Mouse (Mus musculus): ENCODE measurements around the gene Mpp2. TPM values are rescaled to one million over a fixed set of nuclear protein-coding genes. Genes with fewer than 3 reads are reported as not detected.

Mpp2 gene
- polyA plus RNA-seq, 1 experiment from 2014 or later, result 7.0 TPM

DNA sequence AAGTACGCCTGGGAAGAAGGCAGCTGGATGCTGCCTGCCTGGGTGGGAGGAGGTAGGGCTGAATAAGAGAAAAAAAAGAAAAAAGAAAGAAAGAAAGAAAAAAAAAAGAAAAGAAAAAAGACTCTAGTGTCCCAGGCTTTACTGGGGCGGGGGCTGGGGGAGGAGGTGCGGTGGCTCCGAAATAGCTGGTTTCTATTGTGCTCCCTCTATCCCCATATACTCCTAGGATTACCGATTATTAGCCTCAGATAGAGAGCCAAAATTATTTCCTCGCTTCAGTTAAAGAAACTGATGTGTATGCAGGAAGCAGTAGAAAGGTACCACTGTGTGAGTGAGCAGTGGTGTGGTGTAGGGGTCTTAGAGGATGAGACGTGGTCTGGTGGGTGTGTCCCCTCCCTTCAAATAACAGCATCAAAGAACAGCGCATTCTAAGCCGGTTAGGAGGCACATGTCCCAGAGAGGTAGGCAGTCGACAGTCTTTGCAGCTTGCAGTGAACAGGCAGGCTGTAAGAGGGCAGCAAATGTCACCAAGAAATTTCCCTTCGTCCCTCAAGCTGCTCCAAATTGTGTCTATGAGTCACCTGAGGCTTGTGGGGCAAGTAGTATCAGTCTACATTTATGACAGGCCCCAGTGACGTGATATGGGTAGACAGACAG, 60.8 kb downstream of the Mpp2 start:
- ATAC-seq (replicated peaks; ENCODE audit: low FRiP score, low TSS enrichment, low read depth) (no peak; the same call in 1 of the 2 replicates), DNase-seq (ENCODE audit: low spot score) (peak; percentile 60)
- H3K4me1 ChIP-seq (replicated peaks; ENCODE audit: control insufficient read depth, insufficient read depth, low read length), result peaks cover 17% of the 10 kb centered on the region
- H3K27me3 ChIP-seq (replicated peaks; ENCODE audit: control insufficient read depth, insufficient read depth, low read length), result no peaks in the 10 kb centered on the region
- H3K9me3 ChIP-seq (ENCODE audit: control insufficient read depth, low read length), result no peaks in the 10 kb centered on the region
- H3K9ac ChIP-seq (ENCODE audit: low read length), result no peak overlapping the region
- 7% methylated on average over 12 of the region's 12 CpGs for WGBS
- peak overlapping the region; percentile 62 for H3K27ac ChIP-seq (ENCODE audit: low read depth)
- H3K4me2 ChIP-seq (ENCODE audit: low read length), result peak overlapping the region; percentile 81
- peak overlapping the region; percentile 64 for H3K4me3 ChIP-seq (ENCODE audit: low read depth, low read length)
- no peaks in the 10 kb centered on the region; the same call in 1 of the 2 replicates for H3K36me3 ChIP-seq (ENCODE audit: control insufficient read depth, insufficient read depth, low read length)

DNA sequence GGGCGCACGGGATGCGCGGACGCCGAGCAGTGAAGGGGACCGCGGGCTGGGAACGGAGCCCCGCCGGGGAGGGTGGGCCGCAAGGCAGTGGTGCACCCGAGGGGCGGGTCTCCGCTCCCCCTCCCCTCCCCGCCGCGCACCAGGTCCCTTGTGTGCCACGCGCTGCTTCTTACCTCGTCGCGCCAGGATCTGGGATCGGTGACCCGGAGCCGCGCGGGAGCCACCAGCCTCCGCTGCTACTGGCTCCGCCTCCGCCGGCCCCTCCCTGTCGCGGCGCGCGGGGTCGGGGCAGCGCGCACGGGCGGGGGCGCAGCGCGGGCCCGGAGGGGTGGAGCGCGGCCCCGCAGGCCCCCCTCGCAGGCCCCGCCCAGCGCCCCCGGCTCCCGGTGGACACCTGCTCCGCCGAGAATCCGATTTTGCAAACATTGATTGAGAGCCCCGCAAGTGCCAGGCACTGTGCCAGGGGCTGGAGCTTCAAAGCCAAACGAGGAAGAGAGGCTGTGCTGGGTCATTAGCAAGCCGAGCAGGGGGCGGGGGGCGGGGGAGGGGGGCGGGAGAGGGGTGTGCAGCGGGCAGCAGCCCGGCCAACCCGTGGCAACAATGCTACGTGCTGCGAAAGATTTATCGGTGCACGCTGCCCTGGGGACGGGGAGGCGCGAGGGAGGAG, 61.5 kb downstream of the Mpp2 start:
- H3K27me3 ChIP-seq (replicated peaks; ENCODE audit: control insufficient read depth, insufficient read depth, low read length), result no peaks in the 10 kb centered on the region

DNA sequence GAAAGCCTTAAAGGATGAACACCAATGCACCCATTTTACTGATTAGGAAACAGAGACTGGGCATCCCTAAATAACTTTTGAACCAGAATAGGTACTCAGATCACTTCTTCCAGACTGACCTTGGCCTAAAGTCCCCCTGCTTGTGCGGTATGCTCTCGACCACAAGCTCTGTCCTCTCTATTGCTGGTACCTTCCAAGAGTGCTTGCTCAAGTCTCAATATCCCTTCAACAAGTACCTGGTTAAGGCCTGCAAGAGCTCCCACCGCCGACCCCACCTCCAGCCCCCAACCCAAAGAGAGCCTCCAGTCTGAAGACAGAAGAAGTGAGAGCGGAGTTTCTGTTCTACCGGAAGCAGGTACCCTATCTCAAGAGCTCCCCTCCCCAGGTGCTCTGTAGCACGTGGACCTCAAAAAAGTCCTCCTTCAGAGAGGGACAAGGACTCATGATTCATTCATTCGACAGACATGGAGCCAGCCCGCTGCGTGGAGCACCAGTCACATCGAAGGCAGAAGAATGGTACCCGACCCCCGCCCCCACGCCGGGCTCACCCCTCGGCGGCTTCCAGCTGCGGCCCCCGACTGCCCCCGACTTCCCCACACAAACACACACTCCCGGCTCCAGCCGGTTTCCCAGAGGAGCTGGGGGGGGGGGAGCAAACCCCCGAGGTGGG, 62.2 kb downstream of the Mpp2 start:
- Histone ChIP-seq H3K9me3 (ENCODE audit: control insufficient read depth, low read length) (no peaks in the 10 kb centered on the region), H3K27me3 (replicated peaks; ENCODE audit: control insufficient read depth, insufficient read depth, low read length) (no peaks in the 10 kb centered on the region), H3K4me2 (ENCODE audit: low read length) (peak overlapping the region; percentile 81), H3K4me1 (replicated peaks; ENCODE audit: control insufficient read depth, insufficient read depth, low read length) (peaks cover 17% of the 10 kb centered on the region), H3K9ac (ENCODE audit: low read length) (peak overlapping the region; percentile 61), H3K27ac (ENCODE audit: low read depth) (peak overlapping the region; percentile 54; the same call in 1 of the 2 replicates), H3K36me3 (ENCODE audit: control insufficient read depth, insufficient read depth, low read length) (no peaks in the 10 kb centered on the region; the same call in 1 of the 2 replicates), H3K4me3 (ENCODE audit: low read depth, low read length) (peak overlapping the region; percentile 64)
- ATAC-seq (replicated peaks; ENCODE audit: low FRiP score, low TSS enrichment, low read depth) (peak; percentile 18; the same call in 1 of the 2 replicates), DNase-seq (ENCODE audit: low spot score) (peak; percentile 78)
- WGBS, result 3% methylated on average over 23 of the region's 23 CpGs

More for the DNA sequence above, 61.5 kb downstream of the Mpp2 start:
- Histone ChIP-seq H3K9ac (ENCODE audit: low read length) (peak overlapping the region; percentile 61), H3K4me3 (ENCODE audit: low read depth, low read length) (peak overlapping the region; percentile 64), H3K27ac (ENCODE audit: low read depth) (peak overlapping the region; percentile 54; the same call in 1 of the 2 replicates), H3K36me3 (ENCODE audit: control insufficient read depth, insufficient read depth, low read length) (no peaks in the 10 kb centered on the region; the same call in 1 of the 2 replicates), H3K4me1 (replicated peaks; ENCODE audit: control insufficient read depth, insufficient read depth, low read length) (peaks cover 17% of the 10 kb centered on the region), H3K9me3 (ENCODE audit: control insufficient read depth, low read length) (no peaks in the 10 kb centered on the region), H3K4me2 (ENCODE audit: low read length) (peak overlapping the region; percentile 81)
- WGBS, result under 1% methylated on average over 54 of the region's 73 CpGs
- ATAC-seq (replicated peaks; ENCODE audit: low FRiP score, low TSS enrichment, low read depth) (peak; percentile 90), DNase-seq (ENCODE audit: low spot score) (peak; percentile 89)

DNA sequence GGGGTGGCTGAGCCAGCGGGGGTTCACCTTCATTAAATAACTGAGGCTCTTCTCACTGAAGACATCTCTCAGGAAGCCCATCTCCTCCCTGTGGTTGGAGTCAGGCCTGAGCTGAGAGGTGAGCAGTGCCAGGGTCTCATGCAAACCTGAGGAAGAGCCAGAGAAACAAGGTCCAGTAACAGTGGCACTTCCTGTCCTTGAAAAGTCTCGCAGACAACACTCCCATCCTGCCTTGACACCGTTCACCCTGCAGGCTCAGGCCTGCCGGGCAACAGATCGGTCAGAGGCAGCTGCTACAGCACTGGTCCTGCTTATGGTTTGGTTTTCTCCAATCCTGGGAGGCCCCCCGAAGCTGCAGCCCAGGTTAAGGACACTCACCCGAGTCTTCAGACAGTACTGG, 63.0 kb downstream of the Mpp2 start:
- DNase-seq (ENCODE audit: low spot score) (no peak), ATAC-seq (replicated peaks; ENCODE audit: low FRiP score, low TSS enrichment, low read depth) (no peak)
- no peaks in the 10 kb centered on the region for H3K9me3 ChIP-seq (ENCODE audit: control insufficient read depth, low read length)
- no peaks in the 10 kb centered on the region for H3K27me3 ChIP-seq (replicated peaks; ENCODE audit: control insufficient read depth, insufficient read depth, low read length)
- H3K4me2 ChIP-seq (ENCODE audit: low read length), result no peak overlapping the region; the same call in 1 of the 2 replicates
- WGBS, result 48% methylated on average over 7 of the region's 7 CpGs
- no peak overlapping the region for H3K9ac ChIP-seq (ENCODE audit: low read length)
- peaks cover 17% of the 10 kb centered on the region for H3K4me1 ChIP-seq (replicated peaks; ENCODE audit: control insufficient read depth, insufficient read depth, low read length)
- H3K4me3 ChIP-seq (ENCODE audit: low read depth, low read length), result no peak overlapping the region
- H3K27ac ChIP-seq (ENCODE audit: low read depth), result no peak overlapping the region
- no peaks in the 10 kb centered on the region; the same call in 1 of the 2 replicates for H3K36me3 ChIP-seq (ENCODE audit: control insufficient read depth, insufficient read depth, low read length)

DNA sequence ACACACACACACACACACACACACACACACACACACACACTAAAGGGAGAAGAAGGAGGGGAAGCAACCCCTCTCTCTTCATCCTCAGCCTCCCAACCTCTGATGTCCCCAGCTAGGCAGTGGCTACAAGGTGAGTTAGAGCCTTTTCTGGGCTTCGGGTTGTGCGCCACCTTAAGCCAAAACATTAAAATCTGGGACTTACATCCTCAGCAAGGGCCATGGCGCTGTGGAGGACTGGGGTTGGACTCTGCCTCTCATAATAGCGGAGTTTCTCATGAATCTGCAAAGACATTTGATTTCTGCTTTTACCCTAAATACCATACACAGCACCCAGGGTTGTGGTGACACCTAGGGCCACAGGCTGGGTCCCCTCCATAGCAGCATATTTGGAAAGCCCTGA, 63.4 kb downstream of the Mpp2 start:
- H3K27ac ChIP-seq (ENCODE audit: low read depth), result no peak overlapping the region
- no peak for DNase-seq (ENCODE audit: low spot score)
- H3K4me2 ChIP-seq (ENCODE audit: low read length), result no peak overlapping the region
- H3K9ac ChIP-seq (ENCODE audit: low read length), result no peak overlapping the region
- H3K27me3 ChIP-seq (replicated peaks; ENCODE audit: control insufficient read depth, insufficient read depth, low read length), result no peaks in the 10 kb centered on the region
- WGBS, result 83% methylated on average over 4 of the region's 4 CpGs
- no peak overlapping the region for H3K4me3 ChIP-seq (ENCODE audit: low read depth, low read length)
- no peaks in the 10 kb centered on the region for H3K9me3 ChIP-seq (ENCODE audit: control insufficient read depth, low read length)
- no peak for ATAC-seq (replicated peaks; ENCODE audit: low FRiP score, low TSS enrichment, low read depth)
- no peaks in the 10 kb centered on the region; the same call in 1 of the 2 replicates for H3K36me3 ChIP-seq (ENCODE audit: control insufficient read depth, insufficient read depth, low read length)
- H3K4me1 ChIP-seq (replicated peaks; ENCODE audit: control insufficient read depth, insufficient read depth, low read length), result peaks cover 17% of the 10 kb centered on the region

DNA sequence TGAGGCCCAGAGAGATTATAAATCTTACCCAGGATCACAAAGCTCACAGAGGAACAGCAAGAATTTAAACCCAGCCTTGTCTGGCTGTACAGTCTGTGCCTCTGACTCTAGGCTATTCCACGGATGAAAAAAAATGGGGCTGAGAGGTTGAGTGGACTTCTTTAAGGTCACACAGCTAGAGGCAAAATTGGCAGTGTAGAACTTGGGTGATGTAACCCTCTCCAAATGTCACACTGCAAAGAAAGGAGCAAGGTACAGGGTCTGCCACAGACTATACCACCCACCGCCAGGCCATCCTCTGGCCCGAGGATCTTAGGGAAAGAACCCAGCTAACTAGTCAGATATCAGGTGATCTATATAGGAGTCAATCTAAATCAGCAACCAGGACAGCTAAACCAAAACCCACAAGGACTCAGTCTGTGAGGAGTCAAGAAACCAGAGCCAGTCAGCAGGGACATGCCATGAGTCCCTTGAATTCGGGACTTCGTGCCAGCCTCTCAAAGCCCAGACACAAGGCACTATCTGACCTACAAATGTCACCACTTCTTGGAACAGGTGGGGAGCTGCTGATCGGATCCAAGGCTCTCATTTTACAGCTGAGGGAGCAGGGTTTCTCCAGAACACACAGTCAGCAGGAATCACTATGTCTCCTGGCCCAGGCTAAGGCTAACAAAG, 64.1 kb downstream of the Mpp2 start:
- ATAC-seq (replicated peaks; ENCODE audit: low FRiP score, low TSS enrichment, low read depth), result no peak

DNA sequence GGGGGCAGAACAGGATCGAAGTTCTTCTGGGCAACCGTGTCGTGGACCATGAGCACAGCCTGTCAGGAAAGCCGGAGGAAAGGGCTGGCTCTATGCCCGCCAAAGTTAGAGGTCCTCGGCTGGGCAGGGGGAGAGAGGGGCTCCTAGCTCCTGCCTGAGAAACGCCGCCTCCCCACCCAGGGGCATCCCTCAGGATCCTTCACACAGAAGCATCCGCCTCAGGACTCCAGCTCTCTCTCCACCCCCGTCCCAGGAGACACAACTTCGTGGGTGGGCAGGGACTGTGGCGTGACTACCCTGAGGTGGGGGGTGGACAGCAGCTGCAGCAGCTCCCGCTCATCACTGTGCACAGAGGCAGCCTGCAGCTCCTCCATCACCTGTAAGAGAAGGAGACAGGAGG, 64.9 kb downstream of the Mpp2 start:
- no peaks in the 10 kb centered on the region for H3K9me3 ChIP-seq (ENCODE audit: control insufficient read depth, low read length)
- H3K4me1 ChIP-seq (replicated peaks; ENCODE audit: control insufficient read depth, insufficient read depth, low read length), result peaks cover 17% of the 10 kb centered on the region
- DNase-seq (ENCODE audit: low spot score) (no peak), ATAC-seq (replicated peaks; ENCODE audit: low FRiP score, low TSS enrichment, low read depth) (no peak)
- H3K27ac ChIP-seq (ENCODE audit: low read depth), result no peak overlapping the region
- 81% methylated on average over 13 of the region's 13 CpGs for WGBS
- no peak overlapping the region for H3K4me2 ChIP-seq (ENCODE audit: low read length)
- no peaks in the 10 kb centered on the region; the same call in 1 of the 2 replicates for H3K36me3 ChIP-seq (ENCODE audit: control insufficient read depth, insufficient read depth, low read length)
- H3K9ac ChIP-seq (ENCODE audit: low read length), result no peak overlapping the region
- H3K4me3 ChIP-seq (ENCODE audit: low read depth, low read length), result no peak overlapping the region
- no peaks in the 10 kb centered on the region for H3K27me3 ChIP-seq (replicated peaks; ENCODE audit: control insufficient read depth, insufficient read depth, low read length)

More for the DNA sequence above, 64.1 kb downstream of the Mpp2 start:
- Histone ChIP-seq H3K9ac (ENCODE audit: low read length) (no peak overlapping the region), H3K9me3 (ENCODE audit: control insufficient read depth, low read length) (no peaks in the 10 kb centered on the region), H3K27me3 (replicated peaks; ENCODE audit: control insufficient read depth, insufficient read depth, low read length) (no peaks in the 10 kb centered on the region), H3K36me3 (ENCODE audit: control insufficient read depth, insufficient read depth, low read length) (no peaks in the 10 kb centered on the region; the same call in 1 of the 2 replicates), H3K4me3 (ENCODE audit: low read depth, low read length) (no peak overlapping the region), H3K27ac (ENCODE audit: low read depth) (no peak overlapping the region), H3K4me1 (replicated peaks; ENCODE audit: control insufficient read depth, insufficient read depth, low read length) (peaks cover 17% of the 10 kb centered on the region), H3K4me2 (ENCODE audit: low read length) (no peak overlapping the region)
- DNase-seq (ENCODE audit: low spot score), result no peak
- 90% methylated on average over 6 of the region's 6 CpGs for WGBS

DNA sequence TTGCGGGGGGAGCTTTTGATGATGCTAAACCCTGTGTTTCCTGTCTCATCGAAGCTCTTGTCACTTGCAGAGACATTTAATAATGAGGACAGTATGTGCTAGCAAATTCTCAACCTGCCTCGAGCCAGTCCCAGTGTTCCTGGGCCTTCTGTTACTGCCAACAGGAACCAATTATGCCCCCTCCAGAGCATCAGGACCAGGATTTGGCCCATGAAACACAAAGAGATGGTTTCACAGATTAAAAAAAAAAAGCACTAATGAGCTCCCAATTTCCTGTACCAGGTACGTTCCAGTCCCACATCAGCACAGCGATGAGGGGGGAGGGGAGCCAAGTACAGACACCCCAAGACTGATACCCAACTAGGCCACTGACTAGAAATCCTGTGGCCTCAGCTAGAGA, 67.1 kb downstream of the Mpp2 start:
- Histone ChIP-seq H3K4me1 (replicated peaks; ENCODE audit: control insufficient read depth, insufficient read depth, low read length) (peaks cover 9% of the 10 kb centered on the region), H3K9me3 (ENCODE audit: control insufficient read depth, low read length) (no peaks in the 10 kb centered on the region), H3K4me2 (ENCODE audit: low read length) (no peak overlapping the region), H3K9ac (ENCODE audit: low read length) (no peak overlapping the region), H3K27ac (ENCODE audit: low read depth) (no peak overlapping the region), H3K4me3 (ENCODE audit: low read depth, low read length) (no peak overlapping the region), H3K27me3 (replicated peaks; ENCODE audit: control insufficient read depth, insufficient read depth, low read length) (no peaks in the 10 kb centered on the region), H3K36me3 (ENCODE audit: control insufficient read depth, insufficient read depth, low read length) (peaks cover 9% of the 10 kb centered on the region; the same call in 1 of the 2 replicates)
- WGBS, result 87% methylated on average over 5 of the region's 5 CpGs
- no peak for ATAC-seq (replicated peaks; ENCODE audit: low FRiP score, low TSS enrichment, low read depth)
- DNase-seq (ENCODE audit: low spot score), result no peak

Data from intestine, embryonic 14.5 days (tissue).